Mouse (Mus musculus) common myeloid progenitor, adult 5-6 weeks (primary cell): ENCODE measurements around the gene Ablim2. TPM values are rescaled to one million over a fixed set of nuclear protein-coding genes. Genes with fewer than 3 reads are reported as not detected.

Experiments used
- ATAC-seq: replicated peaks from 2 replicates; pipeline ENCODE4 v1.8.0; 2016; ENCODE audit warnings: low read depth, mild to moderate bottlenecking, moderate TSS enrichment, inconsistent platforms; ENCODE audit not compliant: poor library complexity, severe bottlenecking
- total RNA-seq: library from RNA; stranded (forward); fragments of 200-1000, 187-1606 nt; gene quantifications from 2 replicates; pipeline ENCODE4 v1.2.3, GENCODE M21; 2017

The Ablim2 gene
- total RNA-seq, 1 experiment from 2014 or later = not detected

- ATAC-seq = no peak
Measured at GRCm38 (mm10) chr5:35900401-35901225, 142.9 kb downstream of the Ablim2 start.

GRCm38 (mm10) chr5:35901226-35901809 is 143.6 kb downstream of the Ablim2 start:
- peak; percentile 61; the same call in 1 of the 2 replicates for ATAC-seq

- no peak for ATAC-seq
Measured at GRCm38 (mm10) chr5:35903456-35903855, 145.8 kb downstream of the Ablim2 start.

- no peak for ATAC-seq
Measured at GRCm38 (mm10) chr5:35905283-35905682, 147.6 kb downstream of the Ablim2 start.

- no peak for ATAC-seq
Measured at GRCm38 (mm10) chr5:35907090-35907489, 149.4 kb downstream of the Ablim2 start.

- ATAC-seq = peak; percentile 52
Measured at GRCm38 (mm10) chr5:35907633-35908426, 150.2 kb downstream of the Ablim2 start.

- ATAC-seq = no peak
Measured at GRCm38 (mm10) chr5:35908626-35909443, 151.2 kb downstream of the Ablim2 start.

GRCm38 (mm10) chr5:35915629-35916300 is 158.1 kb downstream of the Ablim2 start:
- ATAC-seq = no peak

GRCm38 (mm10) chr5:35916666-35917065 is 159.0 kb downstream of the Ablim2 start:
- no peak for ATAC-seq

GRCm38 (mm10) chr5:35918387-35918786 is 160.7 kb downstream of the Ablim2 start:
- ATAC-seq = no peak

GRCm38 (mm10) chr5:35920076-35920475 is 162.4 kb downstream of the Ablim2 start:
- ATAC-seq = no peak

- no peak for ATAC-seq
Measured at GRCm38 (mm10) chr5:35920557-35920956, 162.9 kb downstream of the Ablim2 start.

GRCm38 (mm10) chr5:35921141-35921540 is 163.5 kb downstream of the Ablim2 start:
- ATAC-seq = no peak

GRCm38 (mm10) chr5:35921595-35922254 is 164.0 kb downstream of the Ablim2 start:
- ATAC-seq = no peak; the same call in 1 of the 2 replicates

GRCm38 (mm10) chr5:35923448-35923847 is 165.8 kb downstream of the Ablim2 start:
- ATAC-seq = no peak

- ATAC-seq = no peak
Measured at GRCm38 (mm10) chr5:35925171-35925634, 167.5 kb downstream of the Ablim2 start.

GRCm38 (mm10) chr5:35926511-35926910 is 168.8 kb downstream of the Ablim2 start:
- ATAC-seq = no peak

GRCm38 (mm10) chr5:35931296-35931695 is 173.6 kb downstream of the Ablim2 start:
- ATAC-seq = no peak

- ATAC-seq = no peak
Measured at GRCm38 (mm10) chr5:35933059-35933458, 175.4 kb downstream of the Ablim2 start.
